Mouse (Mus musculus) lung, adult 2 months (tissue): ENCODE measurements at regions not wholly inside any gene's neighbourhood (a gene's known extent, or its start where the extent isn't known, plus 50 kb on each side); places are given as distances from the start of the nearest gene placed in this dataset.

ENCODE experiments used
- CTCF ChIP-seq: fragments of 200-500 bp; IDR thresholded peaks from 2 replicates; pipeline ENCODE4 v1.5.1; 2011; ENCODE audit warnings: mild to moderate bottlenecking, low read length, control low read depth; ENCODE audit not compliant: insufficient read depth
- POLR2A ChIP-seq: fragments of 200-500 bp; IDR thresholded peaks from 2 replicates; pipeline ENCODE4 v1.6.1; 2011; ENCODE audit warnings: low read depth, mild to moderate bottlenecking, control low read depth, low read length, borderline replicate concordance; ENCODE audit errors: extremely low read depth

DNA sequence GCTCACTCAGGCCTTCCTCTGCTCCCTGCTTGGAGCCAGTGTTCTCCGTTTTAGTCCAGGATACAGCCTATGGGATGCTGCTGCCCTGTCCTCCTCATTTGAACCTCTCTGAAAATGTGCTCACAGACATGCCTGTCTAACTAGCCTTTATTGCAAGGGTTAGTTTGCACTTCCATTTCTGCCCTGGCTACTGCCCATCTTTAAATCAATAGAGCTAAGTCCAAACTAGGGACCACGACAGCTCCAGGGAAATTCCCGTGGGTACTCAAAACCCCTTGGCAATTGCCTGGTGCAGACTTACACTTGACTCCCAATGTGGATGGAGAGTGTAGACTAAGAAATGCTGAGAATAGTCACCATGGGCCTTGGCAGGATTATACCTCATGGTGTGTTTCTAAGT is 276.4 kb downstream of the Glrx3 start:
- TF ChIP-seq CTCF (no peak), POLR2A (no peak)
